Mouse (Mus musculus) heart, embryonic 14.5 days (tissue): ENCODE data around the gene Gclc. TPM values are rescaled to one million over a fixed set of nuclear protein-coding genes. Genes with fewer than 3 reads are reported as not detected.

Source experiments
- ATAC-seq: fragments of 200-750 bp; cut with Nextera tagmentation; 2 replicates; pipeline ENCODE4 v1.8.0; 2017; ENCODE audit warnings: low read depth, moderate TSS enrichment; ENCODE audit not compliant: insufficient number of reproducible peaks, insufficient read depth, low FRiP score
- H3K27ac ChIP-seq, 2 experiments: fragments of 200-500 bp in 1 of 2; fragments of 300-500 bp in 1 of 2; sonication (generic) in 1 of 2; replicated peaks in 1 of 2; 2 replicates each; pipeline ENCODE4 v1.5.1; 2012 to 2014; ENCODE audit warnings: low read depth in 2 of 2, low read length in 2 of 2, control low read depth in 1 of 2, mild to moderate bottlenecking in 1 of 2, mixed read lengths in 1 of 2; ENCODE audit not compliant: control insufficient read depth in 1 of 2, insufficient read depth in 1 of 2
- H3K27me3 ChIP-seq: fragments of 300-500 bp; sonication (generic); 2 replicates; pipeline ENCODE4 v1.6.1; 2014; ENCODE audit warnings: mild to moderate bottlenecking, low read length, control low read depth; ENCODE audit not compliant: control insufficient read depth, insufficient read depth
- H3K36me3 ChIP-seq: fragments of 300-500 bp; sonication (generic); 2 replicates; pipeline ENCODE4 v1.6.1; 2014; ENCODE audit warnings: mild to moderate bottlenecking, control low read depth, low read length, mixed read lengths; ENCODE audit not compliant: control insufficient read depth, insufficient read depth
- H3K4me1 ChIP-seq, 2 experiments: fragments of 200-500 bp in 1 of 2; fragments of 300-500 bp in 1 of 2; sonication (generic) in 1 of 2; 2 replicates each; pipeline ENCODE4 v1.6.1; 2012 to 2014; ENCODE audit warnings: low read length in 2 of 2, control low read depth in 1 of 2, mixed read lengths in 1 of 2; ENCODE audit not compliant: control insufficient read depth in 2 of 2, insufficient read depth in 2 of 2
- H3K4me2 ChIP-seq: fragments of 300-500 bp; sonication (generic); 2 replicates; pipeline ENCODE4 v1.6.1; 2014; ENCODE audit warnings: mild to moderate bottlenecking, low read length
- H3K4me3 ChIP-seq, 2 experiments: fragments of 200-500 bp in 1 of 2; fragments of 300-500 bp in 1 of 2; sonication (generic) in 1 of 2; 2 replicates each; pipeline ENCODE4 v1.5.1; 2012 to 2014; ENCODE audit warnings: low read length in 2 of 2, mild to moderate bottlenecking in 2 of 2, control low read depth in 1 of 2, low read depth in 1 of 2, moderate library complexity in 1 of 2; ENCODE audit not compliant: control insufficient read depth in 1 of 2, insufficient read depth in 1 of 2
- H3K9ac ChIP-seq: fragments of 300-500 bp; sonication (generic); 2 replicates; pipeline ENCODE4 v1.6.1; 2014; ENCODE audit warnings: mild to moderate bottlenecking, low read length
- H3K9me3 ChIP-seq: fragments of 300-500 bp; sonication (generic); 2 replicates; pipeline ENCODE4 v1.6.1; 2016; ENCODE audit warnings: low read length, control low read depth; ENCODE audit not compliant: control insufficient read depth
- WGBS: fragments of 180-500 bp; shearing (Covaris S2); extraction: QIAGEN DNeasy Blood & Tissue Kit; methylation state at CpG from one replicate; pipeline ENCODE4 v1.1.7; 2014; 5-methylcytosine and 5-hydroxymethylcytosine counted together
- polyA plus RNA-seq: library from polyadenylated mRNA; unstranded; fragments of >200 nt; fragmentation: Nextera tagmentation; extraction: Ambion mirVana; gene quantifications from 2 replicates; pipeline ENCODE4 v1.2.1, GENCODE M21; 2014

Gene Gclc
- polyA plus RNA-seq, 1 experiment from 2014 or later, result 9.8 TPM

DNA sequence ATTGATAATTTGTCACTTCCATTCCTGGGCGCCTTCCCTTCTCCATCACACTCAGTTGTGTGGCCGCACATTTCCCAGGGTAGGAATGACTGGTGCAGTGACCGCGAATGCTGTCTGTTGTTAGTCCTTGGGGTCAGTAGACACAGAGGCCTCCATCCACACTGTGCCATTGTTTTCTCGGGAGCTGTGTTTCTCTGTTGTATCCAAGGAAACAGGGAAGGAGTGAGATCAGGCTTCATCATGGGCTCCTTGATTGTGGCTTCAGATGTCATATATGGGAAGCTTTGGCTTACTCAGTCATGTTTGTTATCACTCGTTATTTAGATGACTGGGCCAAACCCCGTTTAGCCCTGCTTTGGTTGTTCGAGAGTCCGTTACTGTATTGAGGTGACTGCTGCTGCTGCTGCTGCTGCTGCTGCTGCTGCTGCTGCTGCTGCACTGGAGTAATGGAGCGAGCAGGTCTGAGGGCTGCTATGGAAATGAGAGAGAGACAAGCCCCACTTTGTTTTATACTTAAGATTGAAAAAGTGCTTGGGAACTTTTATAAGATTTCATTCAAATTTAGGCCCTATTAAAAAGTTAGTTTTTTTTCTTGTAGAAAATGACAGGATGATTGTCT lies 17.5 kb downstream of the Gclc start:
- Histone ChIP-seq H3K27me3 (no peaks in the 10 kb centered on the region), H3K9me3 (no peaks in the 10 kb centered on the region), H3K4me2 (no peak overlapping the region), H3K9ac (no peak overlapping the region), H3K4me1 (no peaks in the 10 kb centered on the region), H3K27ac (no peak overlapping the region), H3K36me3 (peaks cover 12% of the 10 kb centered on the region), H3K4me3 (no peak overlapping the region)
- 64% methylated on average over 10 of the region's 10 CpGs for WGBS
- ATAC-seq, result no peak

DNA sequence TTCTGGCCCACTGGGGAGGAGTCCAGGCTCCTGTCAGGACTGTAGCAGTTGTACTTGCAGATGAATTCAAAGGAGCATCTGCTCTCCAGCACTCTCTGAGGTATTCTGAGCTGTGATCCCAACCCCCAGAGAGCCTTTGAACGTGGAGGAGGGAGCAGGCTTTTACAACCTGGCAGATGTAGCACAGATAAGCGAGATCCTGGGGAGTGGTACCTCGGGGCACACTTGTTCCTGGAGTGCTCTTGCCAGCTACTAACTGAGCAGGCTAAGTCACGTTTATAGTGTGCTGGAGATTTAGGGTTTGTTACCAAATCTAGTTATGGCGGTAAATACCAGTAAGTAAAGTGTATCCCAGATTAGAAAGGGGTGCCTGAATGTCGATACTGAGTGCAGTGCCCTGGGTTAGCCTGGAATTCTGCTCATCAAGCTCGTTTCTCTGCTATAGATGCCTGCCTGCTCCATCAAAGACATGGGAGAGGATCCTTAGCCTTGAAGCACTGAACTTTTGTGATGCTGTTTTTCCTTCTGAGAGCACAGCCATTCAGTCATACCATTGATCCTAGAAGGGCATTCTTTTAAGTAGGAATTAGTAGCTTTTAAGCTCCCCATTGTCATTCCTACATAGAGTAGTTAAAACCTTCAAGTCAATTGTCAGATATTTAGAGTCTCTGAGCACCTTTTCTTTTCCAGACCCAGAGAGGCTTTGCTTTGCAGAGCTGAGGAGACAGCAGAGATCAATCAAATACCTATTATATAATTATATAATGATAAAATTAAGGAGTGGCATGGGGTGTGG lies 22.6 kb downstream of the Gclc start:
- H3K36me3 ChIP-seq, result peaks cover 26% of the 10 kb centered on the region
- H3K27me3 ChIP-seq, result no peaks in the 10 kb centered on the region
- no peak for ATAC-seq
- no peak overlapping the region for H3K4me2 ChIP-seq
- WGBS, result 69% methylated on average over 7 of the region's 7 CpGs
- H3K9ac ChIP-seq, result no peak overlapping the region
- no peak overlapping the region for H3K27ac ChIP-seq
- no peak overlapping the region for H3K4me3 ChIP-seq
- no peaks in the 10 kb centered on the region for H3K4me1 ChIP-seq
- no peaks in the 10 kb centered on the region for H3K9me3 ChIP-seq

DNA sequence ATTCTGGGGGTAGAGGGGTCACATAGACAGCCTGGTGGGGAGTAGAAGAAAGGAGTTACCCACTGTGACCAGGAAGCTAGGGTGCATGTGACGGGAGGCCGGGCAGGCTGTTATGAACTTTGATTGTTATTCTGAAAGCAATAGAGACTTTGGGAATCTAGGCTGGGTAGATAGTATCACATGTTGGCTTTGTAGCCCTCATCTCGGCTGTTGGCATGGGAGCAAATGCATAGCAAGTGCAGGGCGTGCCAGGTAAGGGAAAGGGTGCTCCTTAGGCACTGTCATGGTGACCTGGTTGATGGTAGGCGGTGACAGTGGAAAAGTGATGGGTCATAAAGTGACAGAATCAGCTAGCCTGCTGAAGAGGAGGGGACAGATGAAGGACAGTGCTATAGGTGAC lies 23.3 kb downstream of the Gclc start:
- WGBS, result 88% methylated on average over 5 of the region's 5 CpGs
- Histone ChIP-seq H3K4me3 (no peak overlapping the region), H3K36me3 (peaks cover 26% of the 10 kb centered on the region), H3K9ac (no peak overlapping the region), H3K4me1 (peaks cover 0 to 4% of the 10 kb centered on the region in 2 experiments; a peak in 1 of 4 replicates), H3K27ac (no peak overlapping the region), H3K4me2 (no peak overlapping the region), H3K27me3 (no peaks in the 10 kb centered on the region), H3K9me3 (no peaks in the 10 kb centered on the region)
- no peak for ATAC-seq

DNA sequence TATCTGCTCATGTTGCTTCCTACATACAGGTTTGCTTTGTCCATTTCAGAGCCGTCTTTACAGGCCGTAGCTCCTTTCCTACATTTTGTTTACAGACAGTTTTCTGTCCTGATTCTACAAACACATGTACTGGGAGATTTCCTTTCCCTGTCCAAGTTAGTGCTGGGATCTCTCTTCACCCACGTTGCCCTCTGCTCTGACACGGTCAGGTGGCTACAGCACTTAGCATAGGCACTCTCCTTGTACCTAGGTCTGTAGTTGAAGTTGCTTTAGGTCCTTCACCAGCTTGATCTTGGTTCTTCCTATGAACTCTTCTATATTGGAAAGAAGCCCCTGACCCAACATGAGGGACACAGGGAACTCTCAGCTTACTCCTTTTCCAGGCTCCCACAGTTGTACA lies 25.4 kb downstream of the Gclc start:
- ATAC-seq, result no peak
- Histone ChIP-seq H3K4me1 (peaks cover 0 to 4% of the 10 kb centered on the region in 2 experiments; a peak in 1 of 4 replicates), H3K36me3 (peaks cover 46% of the 10 kb centered on the region), H3K27me3 (no peaks in the 10 kb centered on the region), H3K9me3 (no peaks in the 10 kb centered on the region), H3K27ac (no peak overlapping the region), H3K4me3 (no peak overlapping the region), H3K9ac (no peak overlapping the region), H3K4me2 (no peak overlapping the region)
- WGBS, result 78% methylated on average over 4 of the region's 4 CpGs

DNA sequence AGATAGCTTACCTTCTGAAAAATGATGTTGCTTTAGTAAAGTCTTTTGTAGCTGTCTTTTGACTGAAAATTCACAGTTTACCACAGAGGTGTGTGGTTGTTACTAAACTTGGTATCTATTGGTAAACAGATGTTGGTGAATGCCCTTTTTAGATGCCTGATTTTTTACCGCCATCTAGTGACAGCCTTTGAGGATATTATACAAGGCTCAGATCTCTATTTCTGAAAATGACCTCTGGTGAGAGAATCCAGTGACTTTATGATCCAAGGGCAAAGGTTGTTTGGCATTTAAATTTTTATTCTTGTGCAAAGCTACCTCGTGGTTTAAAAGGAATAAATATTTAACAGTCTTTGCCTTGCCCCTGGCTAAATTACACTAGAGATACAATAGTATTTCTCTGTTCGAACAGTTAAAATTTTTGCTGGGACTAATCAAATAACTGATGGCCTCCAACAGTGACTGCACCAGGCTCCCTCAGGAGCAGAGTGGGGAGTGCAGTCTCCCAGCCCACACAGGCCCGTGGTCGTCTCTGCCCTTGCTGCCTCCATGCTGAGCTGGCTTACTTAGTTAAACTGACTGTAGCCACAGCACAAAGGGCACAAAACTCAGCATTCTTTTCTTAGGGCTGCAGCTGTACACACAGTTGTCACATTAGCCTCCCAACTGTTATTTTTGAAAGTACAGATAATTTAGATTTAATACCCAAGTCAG lies 27.3 kb downstream of the Gclc start:
- no peak overlapping the region for H3K9ac ChIP-seq
- no peak overlapping the region for H3K4me3 ChIP-seq

DNA sequence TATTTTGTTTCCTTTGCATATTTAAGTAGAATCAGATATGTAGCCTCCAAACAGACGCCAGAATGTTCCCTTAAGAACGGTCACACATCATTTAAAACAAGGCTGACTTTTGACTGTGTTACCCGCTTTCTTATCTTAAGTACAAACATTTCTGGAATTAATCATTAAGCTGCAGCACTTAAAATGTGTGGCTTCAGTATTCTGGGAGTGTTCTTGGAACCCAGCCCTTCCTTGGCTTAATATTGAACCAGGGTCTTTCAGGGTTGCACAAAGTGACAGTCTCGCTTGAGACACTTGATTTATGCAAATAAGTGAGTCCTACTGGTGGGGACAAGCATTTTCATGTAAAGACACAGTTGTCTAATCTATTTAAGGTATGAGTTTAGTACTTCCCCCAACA lies 27.9 kb downstream of the Gclc start:
- Histone ChIP-seq H3K36me3 (peaks cover 59% of the 10 kb centered on the region), H3K27ac (no peak overlapping the region), H3K4me1 (peaks cover 0 to 4% of the 10 kb centered on the region in 2 experiments; a peak in 1 of 4 replicates), H3K4me3 (no peak overlapping the region), H3K4me2 (no peak overlapping the region), H3K9ac (no peak overlapping the region), H3K9me3 (no peaks in the 10 kb centered on the region), H3K27me3 (no peaks in the 10 kb centered on the region)
- WGBS, result 46% methylated on average over 4 of the region's 4 CpGs
- ATAC-seq, result no peak

More for the DNA sequence above, 27.3 kb downstream of the Gclc start:
- peaks cover 0 to 4% of the 10 kb centered on the region in 2 experiments; a peak in 1 of 4 replicates for H3K4me1 ChIP-seq
- no peak overlapping the region for H3K4me2 ChIP-seq
- H3K27me3 ChIP-seq, result no peaks in the 10 kb centered on the region
- peaks cover 55% of the 10 kb centered on the region for H3K36me3 ChIP-seq
- H3K27ac ChIP-seq, result no peak overlapping the region
- no peaks in the 10 kb centered on the region for H3K9me3 ChIP-seq
- ATAC-seq, result no peak
- 65% methylated on average over 5 of the region's 5 CpGs for WGBS

DNA sequence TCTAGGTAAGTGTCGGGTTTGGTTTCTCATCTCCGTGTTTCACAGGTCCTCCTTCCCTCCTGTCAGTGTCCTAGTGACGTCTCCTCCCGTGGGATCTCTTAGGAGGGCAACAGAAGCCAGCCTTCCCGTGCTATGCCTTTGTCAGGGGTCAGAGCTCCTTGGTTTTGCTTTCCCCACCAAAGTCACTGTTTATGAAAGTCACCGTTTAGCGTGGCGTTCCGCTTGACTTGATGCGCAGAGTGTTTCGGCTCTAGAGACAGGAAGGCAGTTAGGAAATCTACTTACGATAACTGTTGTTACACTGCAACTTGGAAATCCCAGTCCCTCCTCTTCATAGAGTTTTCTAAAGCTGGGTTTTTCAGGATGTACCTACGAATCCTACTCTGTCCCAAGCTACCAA lies 28.7 kb downstream of the Gclc start:
- ATAC-seq, result no peak
- Histone ChIP-seq H3K36me3 (peaks cover 67% of the 10 kb centered on the region), H3K27me3 (no peaks in the 10 kb centered on the region), H3K9me3 (no peaks in the 10 kb centered on the region), H3K4me2 (no peak overlapping the region), H3K4me3 (no peak overlapping the region), H3K4me1 (peaks cover 0 to 4% of the 10 kb centered on the region in 2 experiments; a peak in 1 of 4 replicates), H3K27ac (no peak overlapping the region), H3K9ac (no peak overlapping the region)
- 88% methylated on average over 13 of the region's 13 CpGs for WGBS
